Mouse (Mus musculus): ENCODE measurements around the gene Best3.

- TF ChIP-seq CTCF (IDR thresholded peaks at IDR 0.05; ENCODE audit: borderline replicate concordance, insufficient read depth, low read length) (no peak), POLR2A (IDR thresholded peaks at IDR 0.05; ENCODE audit: low read depth, low read length) (no peak)
Observed at GRCm38 (mm10) chr10:116998716-116999455, 12.8 kb downstream of the Best3 start.
